ENCODE assay signal across 8 mouse cellular contexts in the genomic region with DNA sequence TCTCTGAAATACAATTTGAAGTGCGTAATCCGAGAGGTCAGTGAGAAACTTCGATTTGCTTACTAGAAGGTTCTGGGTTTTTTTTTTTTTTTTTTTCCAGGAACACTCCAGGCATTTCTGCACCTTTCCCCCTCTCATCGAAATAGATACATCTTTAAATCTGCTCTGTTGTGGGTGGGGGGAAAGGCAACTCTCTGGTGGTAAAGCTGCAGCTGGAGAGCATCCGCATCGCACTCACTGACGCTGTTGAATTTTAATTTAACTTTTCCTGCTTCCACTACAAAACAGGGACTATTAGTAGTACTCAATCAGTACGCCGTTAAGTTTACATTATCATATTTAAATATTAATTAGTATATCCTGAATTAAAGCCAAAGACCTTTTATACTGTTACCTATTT. TPM values are rescaled to one million over a fixed set of nuclear protein-coding genes. Genes with fewer than 3 reads are reported as not detected.
DNase-seq lines count a peak whose midpoint lies in the region; ATAC-seq and TF ChIP-seq lines count a peak whose summit lies in the region.

No protein-coding gene starts in this region.

- H3K79me2 ChIP-seq in heart, adult 2 months (replicated peaks; ENCODE audit: control insufficient read depth, insufficient read depth, low read length) = no peaks in the 10 kb centered on the region

- no peaks in the 10 kb centered on the region for H3K9me3 ChIP-seq in limb, embryonic 15.5 days
- no peaks in the 10 kb centered on the region for H3K9me3 ChIP-seq in stomach, embryonic 16.5 days (replicated peaks; ENCODE audit: control insufficient read depth, low read length)

- peak overlapping the region; percentile 98 for H3K4me2 ChIP-seq in limb, embryonic 15.5 days
- peak overlapping the region; percentile 95 for H3K4me2 ChIP-seq in stomach, embryonic 16.5 days (ENCODE audit: low read depth, low read length)

- TF ChIP-seq CTCF in heart, adult 2 months (IDR thresholded peaks at IDR 0.05) = no peak
- no peak for TF ChIP-seq CTCF in thymus, adult 2 months (IDR thresholded peaks at IDR 0.05; ENCODE audit: borderline replicate concordance, control insufficient read depth, extremely low read depth, insufficient read depth, low read length, poor library complexity)

- H3K4me1 ChIP-seq in heart, adult 2 months (ENCODE audit: control insufficient read depth, insufficient read depth, low read length) = no peaks in the 10 kb centered on the region
- H3K4me1 ChIP-seq in thymus, adult 2 months (replicated peaks; ENCODE audit: control insufficient read depth, insufficient read depth, low read length) = peaks cover 19% of the 10 kb centered on the region
- H3K4me1 ChIP-seq in limb, embryonic 15.5 days = peaks cover 10% of the 10 kb centered on the region
- H3K4me1 ChIP-seq in stomach, embryonic 16.5 days (ENCODE audit: control insufficient read depth, insufficient read depth, low read length) = peaks cover 9% of the 10 kb centered on the region; the same call in 1 of the 2 replicates

- DNase-seq in heart, adult 2 months = no peak
- DNase-seq in heart, adult 11 months = no peak
- DNase-seq in thymus, adult 2 months = no peak
- DNase-seq in thymus, postnatal 36 days = no peak
- no peak for DNase-seq in embryo, embryonic 10.5 days (ENCODE audit: low spot score)
- no peak for DNase-seq in kidney, postnatal 36 days

- ATAC-seq in limb, embryonic 15.5 days (ENCODE audit: insufficient number of reproducible peaks, low FRiP score, low TSS enrichment, low read depth) = no peak
- no peak for ATAC-seq in stomach, embryonic 16.5 days (ENCODE audit: insufficient read depth, low FRiP score)

- 3% methylated on average over 9 of the region's 9 CpGs for WGBS in heart, adult 2 months
- WGBS in thymus, adult 2 months = 2% methylated on average over 9 of the region's 9 CpGs
- 2% methylated on average over 9 of the region's 9 CpGs for WGBS in limb, embryonic 15.5 days
- 2% methylated on average over 9 of the region's 9 CpGs for WGBS in stomach, embryonic 16.5 days

- H3K9ac ChIP-seq in heart, adult 2 months (ENCODE audit: low read depth, low read length) = no peak overlapping the region
- H3K9ac ChIP-seq in limb, embryonic 15.5 days = peak overlapping the region; percentile 52
- H3K9ac ChIP-seq in stomach, embryonic 16.5 days (ENCODE audit: low read length) = peak overlapping the region; percentile 79

- TF ChIP-seq POLR2A in heart, adult 2 months (IDR thresholded peaks at IDR 0.05; ENCODE audit: insufficient read depth, low read depth, low read length) = no peak
- TF ChIP-seq POLR2A in thymus, adult 2 months (IDR thresholded peaks at IDR 0.05; ENCODE audit: control insufficient read depth, extremely low read depth, insufficient read depth, low read length, poor library complexity) = no peak

- TF ChIP-seq EP300 in heart, adult 2 months (IDR thresholded peaks at IDR 0.05; ENCODE audit: insufficient read depth, low read depth, low read length) = no peak

- H3K36me3 ChIP-seq in heart, adult 2 months (ENCODE audit: control insufficient read depth, insufficient read depth, low read length) = no peaks in the 10 kb centered on the region
- H3K36me3 ChIP-seq in thymus, adult 2 months (ENCODE audit: control insufficient read depth, insufficient read depth, low read length) = 0 out of 2 replicates have a peak, but pooled peaks cover 3% of the 10 kb centered on the region
- H3K36me3 ChIP-seq in limb, embryonic 15.5 days = 0 out of 2 replicates have a peak, but pooled peaks cover 3% of the 10 kb centered on the region
- H3K36me3 ChIP-seq in stomach, embryonic 16.5 days (ENCODE audit: control insufficient read depth, insufficient read depth, low read length) = no peaks in the 10 kb centered on the region

- intact Hi-C loops in heart, adult 2 months (cut with DNase I) = no loop called here

- no peaks in the 10 kb centered on the region for H3K27me3 ChIP-seq in heart, adult 2 months (ENCODE audit: control insufficient read depth, insufficient read depth, low read length)
- H3K27me3 ChIP-seq in thymus, adult 2 months (ENCODE audit: control insufficient read depth, insufficient read depth, low read length) = no peaks in the 10 kb centered on the region
- no peaks in the 10 kb centered on the region for H3K27me3 ChIP-seq in limb, embryonic 15.5 days
- no peaks in the 10 kb centered on the region; the same call in 1 of the 2 replicates for H3K27me3 ChIP-seq in stomach, embryonic 16.5 days (ENCODE audit: control insufficient read depth, insufficient read depth, low read length)

- peak overlapping the region; percentile 62 for H3K4me3 ChIP-seq in heart, adult 2 months
- H3K4me3 ChIP-seq in thymus, adult 2 months (ENCODE audit: control insufficient read depth, insufficient read depth, low read length) = peak overlapping the region; percentile 51
- peak overlapping the region; percentile 63 for H3K4me3 ChIP-seq in limb, embryonic 15.5 days
- H3K4me3 ChIP-seq in stomach, embryonic 16.5 days (replicated peaks; ENCODE audit: low read length) = peak overlapping the region; percentile 81

- no peak overlapping the region for H3K27ac ChIP-seq in heart, adult 2 months
- peak overlapping the region; percentile 81 for H3K27ac ChIP-seq in thymus, adult 2 months (ENCODE audit: control insufficient read depth, insufficient read depth, low read length)
- no peak overlapping the region for H3K27ac ChIP-seq in limb, embryonic 15.5 days
- peak overlapping the region; percentile 38; the same call in 1 of the 2 replicates for H3K27ac ChIP-seq in stomach, embryonic 16.5 days (ENCODE audit: low read length)

RNA-seq across cellular contexts. Expression of gene Mns1, which starts 0.9 kb away (rescaled TPM):
- total RNA-seq in heart, adult 2 months (2021) = under 1 TPM; 0.14 to 0.42 TPM
- polyA plus RNA-seq in heart, adult 2 months (2012; rRNA removed) = 0.06 and 0.16 TPM in 2 replicates
- 7.4 and 8.1 TPM in 2 replicates for polyA plus RNA-seq in thymus, adult 2 months (2012; rRNA removed)
- 18.7 and 18.9 TPM in 2 replicates for polyA plus RNA-seq in limb, embryonic 15.5 days (2015; fragmentation: Nextera tagmentation; extraction: Ambion mirVana)
- polyA plus RNA-seq in stomach, embryonic 16.5 days (2015; fragmentation: Nextera tagmentation; extraction: Ambion mirVana) = 17.4 and 23.8 TPM in 2 replicates

RNA-seq across cellular contexts. Expression of gene Tex9, which starts 53.3 kb away (rescaled TPM):
- 1 to 10 TPM; 1.3 to 1.9 TPM for total RNA-seq in heart, adult 2 months (2021)
- 1.2 and 2.1 TPM in 2 replicates for polyA plus RNA-seq in heart, adult 2 months (2012; rRNA removed)
- 5.1 and 6.0 TPM in 2 replicates for polyA plus RNA-seq in thymus, adult 2 months (2012; rRNA removed)
- polyA plus RNA-seq in limb, embryonic 15.5 days (2015; fragmentation: Nextera tagmentation; extraction: Ambion mirVana) = 22.0 and 24.0 TPM in 2 replicates
- 18.6 and 19.2 TPM in 2 replicates for polyA plus RNA-seq in stomach, embryonic 16.5 days (2015; fragmentation: Nextera tagmentation; extraction: Ambion mirVana)

Comparison
In these comparisons a context has a peak if more than half of its experiments do, and no peak if none do; other contexts are left out.
1. H3K27ac ChIP-seq: peak in thymus, adult 2 months (single experiment) and stomach, embryonic 16.5 days (single experiment); none in heart, adult 2 months (single experiment) and limb, embryonic 15.5 days (single experiment).
2. Peak in every context shown above with its lines, with median percentiles within 50 percentile points of each other: H3K4me3 ChIP-seq.